Mouse (Mus musculus) gastrocnemius, postnatal 10 days (tissue): ENCODE data around the gene Trpm2. TPM values are rescaled to one million over a fixed set of nuclear protein-coding genes. Genes with fewer than 3 reads are reported as not detected.

ENCODE experiments used
- total RNA-seq, 2 experiments: library from RNA; stranded (reverse); gene quantifications; 2 replicates each; pipeline ENCODE4 v1.2.3; 2021

The Trpm2 gene
- total RNA-seq, 2 experiments from 2014 or later: 0.26 to 0.75 TPM

Other genes with a start within 250 kb of the Trpm2 start
- not detected for gene Krtap12-1, start 250.0 kb downstream of the Trpm2 start, total RNA-seq
- not detected for gene Gm10100, start 244.1 kb downstream of the Trpm2 start, total RNA-seq
- gene Gm18596, start 227.9 kb downstream of the Trpm2 start, total RNA-seq: not detected
- not detected for gene Gm9736, start 219.2 kb downstream of the Trpm2 start, total RNA-seq
- gene Gm3233, start 210.9 kb downstream of the Trpm2 start, total RNA-seq: not detected
- gene Gm3238, start 199.2 kb downstream of the Trpm2 start, total RNA-seq: not detected
- not detected for gene Gm7138, start 193.6 kb downstream of the Trpm2 start, total RNA-seq
- not detected for gene Gm3250, start 188.0 kb downstream of the Trpm2 start, total RNA-seq
- not detected for gene Gm7137, start 182.4 kb downstream of the Trpm2 start, total RNA-seq
- gene Gm9639, start 175.5 kb downstream of the Trpm2 start, total RNA-seq: not detected
- not detected for gene Gm19668, start 171.4 kb downstream of the Trpm2 start, total RNA-seq
- gene Gm9507, start 158.7 kb downstream of the Trpm2 start, total RNA-seq: not detected
- not detected for gene Gm2696, start 155.9 kb downstream of the Trpm2 start, total RNA-seq
- gene Krtap10-4, start 143.5 kb downstream of the Trpm2 start, total RNA-seq: not detected
- not detected for gene Krtap10-10, start 134.6 kb downstream of the Trpm2 start, total RNA-seq
- not detected for gene Gm36176, start 123.8 kb downstream of the Trpm2 start, total RNA-seq
- not detected for gene Gm10318, start 117.7 kb downstream of the Trpm2 start, total RNA-seq
- not detected for gene Gm3285, start 108.6 kb downstream of the Trpm2 start, total RNA-seq
- under 1 TPM; 0.72 to 0.78 TPM for gene Lrrc3, start 68.0 kb downstream of the Trpm2 start, total RNA-seq
- gene 1810043G02Rik, start 8.0 kb upstream of the Trpm2 start, total RNA-seq: 1 to 10 TPM; 5.1 to 6.3 TPM
- gene Pfkl, start 39.5 kb upstream of the Trpm2 start, total RNA-seq: 10 to 100 TPM in 1 of 2 experiments, 1 to 10 TPM in 1; 9.7 to 12.2 TPM
- gene Dnmt3l, start 71.4 kb upstream of the Trpm2 start, total RNA-seq: not detected
- not detected for gene Aire, start 73.0 kb upstream of the Trpm2 start, total RNA-seq
- gene Icosl, start 98.7 kb upstream of the Trpm2 start, total RNA-seq: 1 to 10 TPM; 2.0 to 2.3 TPM
- 100 to 1,000 TPM; 119 to 143 TPM for gene D10Jhu81e, start 199.2 kb upstream of the Trpm2 start, total RNA-seq
- 1 to 10 TPM; 8.6 to 8.8 TPM for gene Pwp2, start 214.6 kb upstream of the Trpm2 start, total RNA-seq